Mouse (Mus musculus) fibroblast of lung, adult 2 months (primary cell): Measurements from ENCODE around the gene Mri1.

Experiments used
- DNase-seq: peaks from one replicate; pipeline ENCODE4 v3.0.0-alpha.2; 2011; ENCODE audit warnings: low read depth

Gene Mri1

GRCm38 (mm10) chr8:84236998-84237473, 20.1 kb downstream of the Mri1 start, which contains the start of gene Zswim4:
Zswim4 (minus strand) TSS chr8:84237055.
- DNase-seq = peak; percentile 99

GRCm38 (mm10) chr8:84236410-84236997, 20.6 kb downstream of the Mri1 start:
- DNase-seq = no peak

- DNase-seq = peak; percentile 45
Measured at GRCm38 (mm10) chr8:84235746-84236409, 21.2 kb downstream of the Mri1 start.

GRCm38 (mm10) chr8:84233055-84233454, 24.1 kb downstream of the Mri1 start:
- no peak for DNase-seq

GRCm38 (mm10) chr8:84230735-84231134, 26.4 kb downstream of the Mri1 start:
- no peak for DNase-seq

GRCm38 (mm10) chr8:84223322-84224029, 33.6 kb downstream of the Mri1 start:
- no peak for DNase-seq

GRCm38 (mm10) chr8:84222566-84223165, 34.5 kb downstream of the Mri1 start:
- no peak for DNase-seq

GRCm38 (mm10) chr8:84220105-84220504, 37.0 kb downstream of the Mri1 start:
- DNase-seq = no peak

GRCm38 (mm10) chr8:84218143-84218542, 39.0 kb downstream of the Mri1 start:
- DNase-seq = no peak

- no peak for DNase-seq
Measured at GRCm38 (mm10) chr8:84217206-84217605, 39.9 kb downstream of the Mri1 start.

GRCm38 (mm10) chr8:84213277-84213676, 43.8 kb downstream of the Mri1 start:
- no peak for DNase-seq

GRCm38 (mm10) chr8:84211881-84212563, 45.1 kb downstream of the Mri1 start:
- no peak for DNase-seq

GRCm38 (mm10) chr8:84211202-84211601, 45.9 kb downstream of the Mri1 start:
- no peak for DNase-seq

- no peak for DNase-seq
Measured at GRCm38 (mm10) chr8:84210167-84210791, 46.8 kb downstream of the Mri1 start.

- DNase-seq = no peak
Measured at GRCm38 (mm10) chr8:84208381-84209380, 48.4 kb downstream of the Mri1 start.

GRCm38 (mm10) chr8:84207811-84208210, 49.3 kb downstream of the Mri1 start:
- DNase-seq = no peak

- no peak for DNase-seq
Measured at GRCm38 (mm10) chr8:84206666-84207065, 50.5 kb downstream of the Mri1 start.

- DNase-seq = no peak
Measured at GRCm38 (mm10) chr8:84205073-84205472, 52.1 kb downstream of the Mri1 start.

- no peak for DNase-seq
Measured at GRCm38 (mm10) chr8:84203975-84204772, 53.0 kb downstream of the Mri1 start.
